ENCODE assay signal across 12 mouse cellular contexts in genomic region chr2:135007134-135007533, GRCm38 (mm10).
A peak's percentile ranks its signal among the peaks of the same experiment; 100 is the strongest.
DNase-seq lines count a peak whose midpoint lies in the region; ATAC-seq lines count a peak whose summit lies in the region.
"Had no signal": no experiment of that assay in that cellular context is flagged by ENCODE, and none has a peak within 500 bp of the region (broad histone marks: within the 10 kb centered on the region; RNA-seq: fewer than 3 reads in every experiment).

No protein-coding gene starts in this region.

- no peaks in the 10 kb centered on the region for H3K4me1 ChIP-seq in kidney, embryonic 15.5 days
- no peaks in the 10 kb centered on the region for H3K4me1 ChIP-seq in hindbrain, embryonic 16.5 days (ENCODE audit: control insufficient read depth, insufficient read depth, low read depth, low read length)
- H3K4me1 ChIP-seq: embryonic facial prominence, embryonic 15.5 days had no signal

- no peak overlapping the region for H3K27ac ChIP-seq in kidney, embryonic 15.5 days
- H3K27ac ChIP-seq in hindbrain, embryonic 16.5 days (ENCODE audit: low read depth, low read length), result no peak overlapping the region
- H3K27ac ChIP-seq: embryonic facial prominence, embryonic 15.5 days had no signal

- H3K27me3 ChIP-seq in kidney, embryonic 15.5 days, result no peaks in the 10 kb centered on the region
- no peaks in the 10 kb centered on the region for H3K27me3 ChIP-seq in hindbrain, embryonic 16.5 days (replicated peaks; ENCODE audit: control insufficient read depth, insufficient read depth, low read length)
- H3K27me3 ChIP-seq: embryonic facial prominence, embryonic 15.5 days had no signal

- no peaks in the 10 kb centered on the region for H3K36me3 ChIP-seq in kidney, embryonic 15.5 days
- no peaks in the 10 kb centered on the region for H3K36me3 ChIP-seq in hindbrain, embryonic 16.5 days (ENCODE audit: control insufficient read depth, insufficient read depth, low read length)
- H3K36me3 ChIP-seq: embryonic facial prominence, embryonic 15.5 days had no signal

- 94% methylated on average over 1 of the region's 1 CpGs for WGBS in kidney, embryonic 15.5 days
- 85% methylated on average over 1 of the region's 1 CpGs for WGBS in hindbrain, embryonic 16.5 days

- no peak overlapping the region for H3K4me3 ChIP-seq in kidney, embryonic 15.5 days (replicated peaks)
- H3K4me3 ChIP-seq in hindbrain, embryonic 16.5 days (ENCODE audit: low read length), result no peak overlapping the region
- H3K4me3 ChIP-seq: embryonic facial prominence, embryonic 15.5 days had no signal

- H3K9ac ChIP-seq in kidney, embryonic 15.5 days, result no peak overlapping the region
- no peak overlapping the region for H3K9ac ChIP-seq in hindbrain, embryonic 16.5 days (ENCODE audit: low read depth, low read length)
- H3K9ac ChIP-seq: embryonic facial prominence, embryonic 15.5 days had no signal

- H3K4me2 ChIP-seq in kidney, embryonic 15.5 days, result no peak overlapping the region
- H3K4me2 ChIP-seq in hindbrain, embryonic 16.5 days (ENCODE audit: low read length), result no peak overlapping the region
- H3K4me2 ChIP-seq: embryonic facial prominence, embryonic 15.5 days had no signal

- peak; percentile 1 for DNase-seq in CD4-positive, CD25-positive, alpha-beta regulatory T cell, adult 2 months (ENCODE audit: low read depth, low spot score)
- DNase-seq in kidney, adult 18-20 months, result peak; percentile 31
- peak; percentile 3 for DNase-seq in thymus, postnatal 14 days
- no peak for DNase-seq in thymus, adult 18-20 months
- DNase-seq in left cerebral cortex, adult 9 months (ENCODE audit: low spot score in 2 of 2), result no peak
- DNase-seq: gastrocnemius, postnatal 25 days; kidney, postnatal 10 days; right cerebral cortex, postnatal 25 days had no signal

- no peaks in the 10 kb centered on the region for H3K9me3 ChIP-seq in kidney, embryonic 15.5 days (replicated peaks)
- H3K9me3 ChIP-seq in hindbrain, embryonic 16.5 days (ENCODE audit: control insufficient read depth, low read length), result no peaks in the 10 kb centered on the region
- H3K9me3 ChIP-seq: embryonic facial prominence, embryonic 15.5 days had no signal

- no peak for ATAC-seq in CD4-positive, CD25-positive, alpha-beta regulatory T cell, adult 4 months
- ATAC-seq in kidney, embryonic 15.5 days (replicated peaks; ENCODE audit: low FRiP score), result no peak
- no peak for ATAC-seq in hindbrain, embryonic 16.5 days

Comparison
In these comparisons a context has a peak if more than half of its experiments do, and no peak if none do; other contexts are left out.
1. DNase-seq: peak in CD4-positive, CD25-positive, alpha-beta regulatory T cell, adult 2 months (single experiment), kidney, adult 18-20 months (single experiment) and thymus, postnatal 14 days (single experiment); none in thymus, adult 18-20 months (0 of 2) and left cerebral cortex, adult 9 months (0 of 2).